Mouse (Mus musculus): ENCODE results near the gene Tlcd2. TPM values are rescaled to one million over a fixed set of nuclear protein-coding genes. Genes with fewer than 3 reads are reported as not detected.
A peak's percentile ranks its signal among the peaks of the same experiment; 100 is the strongest.
"Not testable (repeated sequence)": the region's sequence is repeated elsewhere in the genome, so short reads cannot be mapped to it uniquely, and the experiment has no call there.

Gene Tlcd2
- total RNA-seq, 2 experiments from 2014 or later = 3.4 to 3.6 TPM

DNA sequence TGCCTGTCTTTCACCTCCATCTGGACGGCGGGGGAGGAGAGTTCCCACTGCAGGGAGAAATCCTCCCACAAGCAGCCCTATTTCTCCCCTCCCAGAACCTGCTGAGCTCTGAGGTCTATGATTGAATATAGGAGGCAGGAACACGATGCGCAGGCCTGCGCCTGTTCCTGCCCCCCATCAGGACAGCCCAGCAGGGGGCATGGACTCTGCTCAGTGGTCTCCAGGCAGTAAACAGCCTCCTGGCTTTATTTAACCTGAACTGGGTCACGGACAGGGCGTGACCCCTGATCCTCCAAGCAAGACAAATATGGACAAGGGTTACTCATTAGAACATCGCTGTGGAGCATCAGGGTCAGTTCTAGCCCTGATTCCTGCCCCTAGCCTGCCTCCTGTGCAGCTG, 17.8 kb upstream of the Tlcd2 start:
- no peak for DNase-seq
- intact Hi-C loops (cut with DNase I) = no loop called here

DNA sequence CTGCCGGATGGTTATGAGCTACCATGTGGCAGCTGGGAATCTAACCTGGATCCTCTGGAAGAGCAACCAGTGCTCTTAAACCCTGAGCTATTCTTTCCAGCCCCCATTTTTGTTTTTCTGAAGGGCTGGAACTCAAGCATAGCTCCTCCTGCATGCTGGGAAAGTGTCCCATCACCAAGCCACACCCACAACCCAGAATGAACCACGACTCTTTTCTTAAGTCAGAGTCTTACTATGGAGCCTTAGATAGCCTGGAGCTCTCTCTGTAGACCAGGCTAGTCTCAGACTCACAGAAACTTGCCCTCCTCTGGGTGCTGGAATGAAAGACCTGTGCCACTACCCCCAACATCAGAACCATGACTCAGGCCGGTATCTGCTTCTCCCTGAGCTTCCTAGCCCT, 12.9 kb upstream of the Tlcd2 start:
- DNase-seq = no peak
- intact Hi-C loops (cut with DNase I) = no loop called here

- intact Hi-C loops (cut with DNase I) = loop anchor here (5.0 kb wide), 1 partner anchor 47 kb away; no protein-coding TSS in a partner anchor
- DNase-seq = no peak
These were observed 11.8 kb upstream of the Tlcd2 start for GRCm38 (mm10) chr11:75449695-75450094.

DNA sequence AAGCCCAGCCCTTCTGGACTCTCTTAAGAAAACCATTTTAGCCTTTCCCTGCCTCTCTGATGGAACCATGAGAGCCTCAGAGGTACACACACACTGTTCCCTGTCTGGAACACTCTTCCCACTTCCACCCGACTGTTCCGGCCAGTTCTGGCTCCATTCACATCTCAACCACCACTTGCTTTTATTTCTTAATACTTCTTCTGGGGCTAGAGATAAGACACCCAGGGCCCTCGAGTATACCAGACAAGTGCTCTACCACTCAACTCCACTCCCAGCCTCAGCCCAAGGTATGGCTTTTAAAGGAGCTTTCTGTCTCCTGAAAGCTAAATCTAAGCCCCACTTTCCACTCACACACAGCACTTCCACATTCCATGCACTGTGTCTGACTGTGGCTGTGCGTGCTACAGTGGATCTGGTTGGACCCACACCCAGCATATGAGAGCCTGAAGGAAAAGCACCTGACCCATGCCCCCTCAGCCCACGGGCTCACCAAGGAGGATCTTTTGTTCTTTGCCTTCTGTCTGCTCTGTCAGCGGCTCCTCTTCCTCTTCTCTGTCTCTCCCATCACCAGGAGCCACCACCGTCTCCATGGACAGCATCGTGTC, 11.1 kb upstream of the Tlcd2 start:
- no peak for DNase-seq
- intact Hi-C loops (cut with DNase I) = loop anchor here (5.0 kb wide), 1 partner anchor 48 kb away; no protein-coding TSS in a partner anchor

GRCm38 (mm10) chr11:75450936-75451335, 10.6 kb upstream of the Tlcd2 start:
- no peak for DNase-seq
- intact Hi-C loops (cut with DNase I) = loop anchor here (5.0 kb wide), 1 partner anchor 49 kb away; no protein-coding TSS in a partner anchor

DNA sequence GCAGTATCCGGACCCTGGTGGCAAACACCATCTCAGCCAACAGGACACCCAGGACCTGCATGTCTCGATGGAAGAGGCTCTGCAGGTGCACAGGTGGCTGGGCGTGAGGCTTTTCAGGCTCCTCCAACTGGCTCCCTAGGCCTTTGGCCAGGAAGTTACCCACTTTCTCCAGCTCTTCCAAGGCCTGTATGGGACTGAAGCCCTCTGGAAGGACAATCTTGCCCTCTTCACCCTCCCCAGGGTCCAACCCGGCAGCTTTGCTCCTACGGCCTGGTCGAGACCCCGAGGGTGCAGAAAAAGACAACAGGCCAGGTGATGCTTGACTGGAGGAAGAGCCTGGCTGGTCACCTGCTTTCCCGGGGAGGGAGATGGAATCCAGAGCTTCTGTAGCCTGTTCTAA, 9.4 kb upstream of the Tlcd2 start:
- intact Hi-C loops (cut with DNase I) = loop anchor here (5.0 kb wide), 1 partner anchor 50 kb away; no protein-coding TSS in a partner anchor
- no peak for DNase-seq

DNA sequence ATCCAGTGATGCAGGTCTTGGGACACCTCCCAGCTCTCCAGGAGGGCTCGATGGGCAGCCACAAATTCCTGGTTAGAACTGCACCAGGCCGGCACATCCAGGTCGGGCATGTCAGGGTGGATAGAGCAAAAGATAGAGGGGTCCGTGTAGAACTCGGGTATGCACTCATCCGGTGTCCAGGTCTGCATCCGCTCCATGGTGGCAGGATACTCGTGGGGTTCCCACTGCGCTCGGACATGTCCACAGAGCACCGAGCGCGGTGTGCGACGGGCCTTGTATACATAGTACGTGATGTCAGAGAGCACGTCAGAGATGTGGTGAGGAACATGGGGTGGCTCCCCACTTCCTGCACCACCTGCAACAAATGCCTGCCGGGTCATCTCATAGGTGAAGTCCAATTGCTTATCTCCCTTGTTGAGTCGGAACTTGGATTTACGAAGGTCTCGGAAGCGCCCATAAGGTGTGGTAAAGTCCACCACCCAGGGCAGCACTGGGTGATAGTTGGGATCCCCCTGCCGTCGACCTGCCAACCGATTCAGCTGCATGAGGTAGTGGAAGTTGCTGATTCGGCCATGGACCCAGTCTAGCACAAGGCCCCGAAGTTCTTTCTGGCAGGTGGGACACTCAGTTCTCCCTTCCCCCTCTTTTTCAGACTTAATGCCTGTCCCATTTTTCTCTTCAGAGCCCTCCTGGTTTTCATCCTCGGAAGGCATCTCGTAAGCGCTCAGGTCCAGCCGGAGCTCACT, 8.5 kb upstream of the Tlcd2 start:
- no peak for DNase-seq
- intact Hi-C loops (cut with DNase I) = loop anchor here (5.0 kb wide), 1 partner anchor 51 kb away; no protein-coding TSS in a partner anchor

GRCm38 (mm10) chr11:75453991-75454930, 7.3 kb upstream of the Tlcd2 start, which contains the start of gene Wdr81:
Gene Wdr81, minus strand, starts transcription at chr11:75454717.
- intact Hi-C loops (cut with DNase I) = loop anchor here (5.0 kb wide), 1 partner anchor 52 kb away; no protein-coding TSS in a partner anchor
- peak; percentile 79 to 83 for DNase-seq

DNA sequence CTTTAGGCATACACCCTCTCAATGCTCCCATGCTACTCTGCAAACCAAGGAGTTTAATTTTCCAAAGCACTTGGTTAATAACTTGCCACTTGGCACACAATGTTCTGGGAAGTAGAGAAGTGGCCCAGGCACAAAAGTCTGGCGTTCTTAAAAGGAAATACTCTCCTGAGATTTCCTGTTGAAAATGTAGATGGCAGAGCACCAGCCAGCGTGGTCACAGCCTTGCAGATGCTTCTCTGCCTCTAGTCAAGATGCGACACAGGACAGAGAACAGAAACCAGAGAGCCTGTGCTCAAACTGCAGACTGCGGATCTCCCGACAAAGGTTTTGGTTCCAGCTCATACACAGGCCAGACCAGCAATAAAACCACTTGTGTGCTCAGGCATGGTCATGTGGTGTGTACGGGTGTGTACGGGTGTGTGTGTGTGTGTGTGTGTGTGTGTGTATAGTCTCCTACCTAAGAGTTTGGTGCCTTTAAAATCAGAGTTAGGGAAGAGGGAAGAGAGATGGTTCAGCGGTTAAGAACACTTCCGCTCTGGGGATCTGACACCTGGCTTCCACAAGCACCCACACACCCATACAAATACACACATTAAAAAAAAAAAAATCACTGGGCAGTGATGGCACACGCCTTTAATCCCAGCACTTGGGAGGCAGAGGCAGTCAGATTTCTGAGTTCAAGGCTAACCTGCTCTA, 6.3 kb upstream of the Tlcd2 start:
- intact Hi-C loops (cut with DNase I) = no loop called here
- DNase-seq = no peak

DNA sequence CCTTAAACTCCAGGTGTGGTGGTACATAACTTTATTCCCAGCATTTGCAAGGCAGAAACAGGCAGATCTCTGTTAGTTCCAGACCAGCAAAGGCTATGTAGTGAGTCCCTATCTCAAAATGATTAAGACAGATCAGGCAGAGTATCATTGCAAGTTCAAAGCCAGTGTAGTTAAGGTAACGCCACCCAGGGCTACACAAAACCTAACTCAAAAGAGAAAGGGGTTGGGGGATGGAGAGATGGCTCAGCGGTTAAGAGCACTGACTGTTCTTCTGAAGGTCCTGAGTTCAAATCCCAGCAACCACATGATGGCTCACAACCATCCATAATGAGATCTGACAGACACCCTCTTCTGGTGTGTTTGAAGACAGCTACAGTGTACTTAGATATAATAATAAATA, 5.5 kb upstream of the Tlcd2 start:
- intact Hi-C loops (cut with DNase I); DNase-seq: not testable (repeated sequence)

DNA sequence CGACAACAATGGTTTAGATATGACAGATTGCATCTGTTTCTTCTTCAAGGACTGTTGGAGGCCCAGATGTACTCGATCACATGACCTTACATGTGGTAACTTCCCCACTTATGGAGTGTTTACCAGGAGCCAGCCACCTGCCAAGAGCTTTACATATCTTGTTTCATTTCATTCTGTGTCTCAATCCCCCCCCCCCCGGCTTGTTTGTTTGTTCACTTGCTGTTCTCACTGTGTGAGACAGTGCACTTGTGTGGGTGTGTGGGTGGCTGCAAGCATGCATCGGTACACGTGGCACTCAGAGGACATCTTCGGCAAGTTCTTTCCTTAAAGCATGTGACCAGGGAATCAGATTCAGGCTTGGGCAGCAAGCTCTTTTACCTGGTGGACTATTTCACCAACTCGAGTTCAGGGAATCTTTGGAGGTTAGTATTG, 5.1 kb upstream of the Tlcd2 start:
- intact Hi-C loops (cut with DNase I) = no loop called here
- DNase-seq = no peak

DNA sequence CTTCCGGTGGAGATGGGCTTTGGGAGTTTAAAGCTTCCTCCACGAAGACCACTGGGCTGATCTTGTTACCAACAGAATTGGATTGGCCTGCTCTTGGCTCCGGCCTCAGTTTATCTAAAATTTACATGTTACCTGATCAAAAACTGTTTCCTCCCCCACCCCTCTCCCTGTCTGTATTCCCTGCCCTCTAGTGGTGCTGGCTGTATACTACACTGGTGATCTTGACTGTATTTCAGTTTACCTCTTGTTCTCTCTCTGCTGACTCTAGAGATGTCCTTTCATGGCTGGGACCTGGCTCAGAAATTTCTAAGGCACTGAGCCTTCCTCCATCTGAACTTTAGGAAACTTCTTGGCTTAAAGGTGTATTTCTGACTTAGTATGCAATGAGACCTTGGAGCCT, 3.3 kb upstream of the Tlcd2 start:
- no peak for DNase-seq
- intact Hi-C loops (cut with DNase I) = no loop called here

DNA sequence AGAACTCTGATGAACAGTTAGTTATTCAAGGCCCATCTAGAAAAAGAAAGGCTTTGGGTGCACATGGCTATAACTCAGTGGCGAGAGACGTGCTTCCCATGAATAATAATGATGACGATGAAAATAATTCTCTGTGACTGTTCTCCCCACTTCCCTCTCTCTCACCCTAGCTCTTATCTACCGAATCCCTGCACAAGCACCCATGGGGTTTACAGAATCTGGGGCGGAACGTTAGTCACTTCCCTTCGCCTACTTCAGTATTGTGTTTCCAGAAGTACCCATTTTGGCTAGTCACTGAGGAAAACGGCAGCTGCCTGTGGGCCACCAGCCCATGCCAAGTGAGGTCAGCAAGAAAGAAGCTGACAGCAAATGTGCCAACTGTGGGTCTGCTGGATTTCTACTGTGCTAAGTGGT, 2.9 kb upstream of the Tlcd2 start:
- no peak for DNase-seq
- intact Hi-C loops (cut with DNase I) = no loop called here

DNA sequence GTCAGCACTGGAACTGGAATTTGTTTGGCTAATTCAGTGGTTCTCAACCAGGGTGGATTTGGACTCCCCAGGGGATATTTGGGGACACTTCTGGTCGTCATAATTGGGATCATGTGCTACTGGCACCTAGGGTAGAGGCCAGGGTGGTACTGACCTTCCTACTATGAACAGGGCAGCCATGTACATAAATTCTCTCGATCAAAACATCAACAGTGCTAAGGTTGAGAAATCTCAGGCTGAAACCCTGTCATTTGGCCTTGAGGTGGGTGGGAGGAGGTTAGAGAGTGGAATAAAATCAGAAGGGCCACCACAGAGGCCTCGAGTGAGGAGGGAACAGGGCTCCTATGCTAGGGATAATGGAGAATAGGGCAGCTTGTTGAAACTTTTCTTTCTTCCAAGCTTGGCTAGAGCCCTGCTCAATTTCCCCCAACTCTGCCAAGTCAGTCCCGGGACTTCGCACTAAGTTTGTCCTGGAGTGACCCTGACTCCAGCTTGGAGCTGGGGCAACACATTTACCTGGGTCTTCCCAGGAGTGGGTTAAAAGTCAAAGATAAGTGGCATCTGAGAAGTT, 2.3 kb upstream of the Tlcd2 start:
- DNase-seq = peak; percentile 52 to 56
- intact Hi-C loops (cut with DNase I) = no loop called here

GRCm38 (mm10) chr11:75459751-75460102, 1.8 kb upstream of the Tlcd2 start:
- DNase-seq = no peak
- intact Hi-C loops (cut with DNase I) = no loop called here

- peak; percentile 74 to 84 for DNase-seq
- intact Hi-C loops (cut with DNase I) = no loop called here
These were observed 1.2 kb upstream of the Tlcd2 start for GRCm38 (mm10) chr11:75460103-75460843.

DNA sequence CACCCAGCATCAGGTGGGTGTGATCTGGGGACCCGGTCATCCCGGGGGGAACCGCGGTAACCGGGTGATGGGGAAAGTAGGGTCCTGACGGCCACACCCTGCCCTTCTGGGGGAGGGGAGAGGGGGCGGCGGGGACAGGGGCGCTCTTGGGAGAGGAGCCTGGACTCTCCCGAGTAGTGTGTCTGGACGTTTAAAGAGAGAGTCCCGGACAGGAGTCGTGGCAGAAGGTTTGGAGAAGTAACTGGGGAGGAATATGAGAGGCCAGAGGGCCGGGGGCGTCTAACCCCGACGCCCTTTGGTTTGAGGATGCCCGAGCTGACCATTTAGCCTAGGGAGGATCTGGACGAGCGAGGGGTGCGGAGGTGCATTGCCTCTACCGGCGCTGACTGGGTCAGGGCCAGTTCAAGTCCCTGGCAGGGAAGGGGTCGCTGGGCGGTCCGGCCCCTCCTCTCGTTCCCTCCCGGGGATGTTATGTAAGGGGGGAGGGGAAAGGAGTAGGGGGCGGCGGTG, 283 bp downstream of the Tlcd2 start:
- no peak for DNase-seq
- intact Hi-C loops (cut with DNase I) = no loop called here

- peak; percentile 85 to 92 for DNase-seq
- intact Hi-C loops (cut with DNase I) = no loop called here
These were observed 803 bp downstream of the Tlcd2 start for GRCm38 (mm10) chr11:75462253-75462783.
